Mouse (Mus musculus): ENCODE results near the gene Plekhm3.

GRCm38 (mm10) chr1:64875156-64875555 lies 81.5 kb downstream of the Plekhm3 start:
- TF ChIP-seq GATA1 (IDR thresholded peaks at IDR 0.05; ENCODE audit: borderline replicate concordance, low read length) (no peak), FLI1 (IDR thresholded peaks at IDR 0.05; ENCODE audit: low read length) (no peak)
